Mouse (Mus musculus) hindbrain, embryonic 16.5 days (tissue): Measurements from ENCODE around the gene Pnpla8. TPM values are rescaled to one million over a fixed set of nuclear protein-coding genes. Genes with fewer than 3 reads are reported as not detected.

Experiments
- ATAC-seq: fragments of 200-750 bp; cut with Nextera tagmentation; 2 replicates; pipeline ENCODE4 v1.8.0; 2017; ENCODE audit warnings: moderate TSS enrichment, moderate library complexity
- H3K27ac ChIP-seq: fragments of 300-500 bp; sonication (generic); 2 replicates; pipeline ENCODE4 v1.5.1; 2014; ENCODE audit warnings: low read depth, mild to moderate bottlenecking, control low read depth, low read length, moderate library complexity
- H3K27me3 ChIP-seq: fragments of 300-500 bp; sonication (generic); replicated peaks from 2 replicates; pipeline ENCODE4 v1.6.1; 2014; ENCODE audit warnings: low read length; ENCODE audit not compliant: control insufficient read depth, insufficient read depth
- H3K36me3 ChIP-seq: fragments of 300-500 bp; sonication (generic); 2 replicates; pipeline ENCODE4 v1.6.1; 2014; ENCODE audit warnings: mild to moderate bottlenecking, low read length, moderate library complexity, mixed read lengths; ENCODE audit not compliant: control insufficient read depth, insufficient read depth
- H3K4me1 ChIP-seq: fragments of 300-500 bp; sonication (generic); 2 replicates; pipeline ENCODE4 v1.6.1; 2014; ENCODE audit warnings: low read depth, low read length; ENCODE audit not compliant: control insufficient read depth, insufficient read depth
- H3K4me2 ChIP-seq: fragments of 300-500 bp; sonication (generic); 2 replicates; pipeline ENCODE4 v1.6.1; 2014; ENCODE audit warnings: mild to moderate bottlenecking, low read length, control low read depth, moderate library complexity
- H3K4me3 ChIP-seq: fragments of 300-500 bp; sonication (generic); 2 replicates; pipeline ENCODE4 v1.5.1; 2014; ENCODE audit warnings: mild to moderate bottlenecking, low read length, control low read depth, moderate library complexity
- H3K9ac ChIP-seq: fragments of 300-500 bp; sonication (generic); 2 replicates; pipeline ENCODE4 v1.6.1; 2014; ENCODE audit warnings: low read depth, mild to moderate bottlenecking, control low read depth, low read length, moderate library complexity
- H3K9me3 ChIP-seq: fragments of 300-500 bp; sonication (generic); 2 replicates; pipeline ENCODE4 v1.6.1; 2014; ENCODE audit warnings: mild to moderate bottlenecking, low read length, moderate library complexity; ENCODE audit not compliant: control insufficient read depth
- WGBS: fragments of 180-500 bp; shearing (Covaris S2); extraction: QIAGEN DNeasy Blood & Tissue Kit; methylation state at CpG from one replicate; pipeline ENCODE4 v1.1.7; 2014; 5-methylcytosine and 5-hydroxymethylcytosine counted together
- polyA plus RNA-seq: library from polyadenylated mRNA; unstranded; fragments of >200 nt; fragmentation: Nextera tagmentation; extraction: Ambion mirVana; gene quantifications from 2 replicates; pipeline ENCODE4 v1.2.1, GENCODE M21; 2015

The Pnpla8 gene
- polyA plus RNA-seq, 1 experiment from 2014 or later: 127 TPM

DNA sequence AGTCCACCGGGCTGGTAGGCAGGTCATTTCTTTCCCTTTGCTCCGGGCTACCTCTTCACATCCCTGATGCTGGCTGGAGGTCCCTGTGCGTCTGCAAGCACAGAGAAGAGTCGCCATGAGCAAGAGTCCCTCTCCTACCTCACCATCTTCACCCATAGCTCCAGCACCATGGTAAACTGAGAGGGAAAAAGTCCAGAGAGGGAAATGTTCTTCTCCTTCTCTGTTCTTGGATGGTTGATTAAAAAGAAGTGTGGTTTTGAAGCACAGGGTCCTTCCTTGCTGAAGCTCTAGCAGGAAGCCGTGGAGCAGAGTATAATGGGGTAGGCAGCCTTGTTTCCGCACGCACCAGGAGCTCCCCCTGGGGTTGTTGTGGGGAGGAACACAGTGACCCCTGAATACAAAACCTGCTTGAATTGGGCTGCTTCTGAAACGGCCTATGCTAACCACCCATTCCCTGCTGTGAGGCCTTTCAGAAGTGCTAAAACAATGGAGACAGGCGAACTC is 109.1 kb downstream of the Pnpla8 start:
- peak overlapping the region; percentile 92 for H3K27ac ChIP-seq
- under 1% methylated on average over 9 of the region's 9 CpGs for WGBS

DNA sequence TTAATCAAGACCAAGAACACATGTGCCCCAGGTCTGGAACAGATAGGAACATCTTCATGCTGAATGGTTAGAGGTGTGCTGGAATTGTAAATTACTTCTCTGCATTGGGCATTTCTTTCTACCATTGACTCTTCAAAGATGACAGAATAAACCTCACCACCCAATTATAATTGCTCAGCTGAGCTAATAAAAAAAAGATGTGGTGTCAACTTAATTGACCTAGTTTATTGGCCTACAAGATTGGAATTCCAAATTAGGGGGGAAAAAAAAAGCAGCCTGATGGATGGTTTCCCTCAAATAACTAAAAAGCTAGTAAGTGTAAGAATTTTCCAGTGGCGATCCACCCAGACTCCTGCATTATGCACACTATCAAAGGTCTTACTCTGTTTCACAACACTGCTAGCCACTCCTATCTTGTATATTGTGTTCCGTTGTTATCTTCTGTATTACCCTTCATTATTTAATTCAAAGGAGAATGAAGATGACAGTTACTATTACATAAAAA is 116.0 kb downstream of the Pnpla8 start:
- H3K27ac ChIP-seq: no peak overlapping the region
- ATAC-seq: no peak
- no peaks in the 10 kb centered on the region for H3K9me3 ChIP-seq
- H3K36me3 ChIP-seq: 0 out of 2 replicates have a peak, but pooled peaks cover 2% of the 10 kb centered on the region
- no peak overlapping the region for H3K4me2 ChIP-seq
- WGBS: 52% methylated on average over 2 of the region's 2 CpGs
- peaks cover 12% of the 10 kb centered on the region for H3K4me1 ChIP-seq
- H3K27me3 ChIP-seq: no peaks in the 10 kb centered on the region
- H3K9ac ChIP-seq: no peak overlapping the region
- H3K4me3 ChIP-seq: no peak overlapping the region

More for the DNA sequence above, 109.1 kb downstream of the Pnpla8 start:
- Histone ChIP-seq H3K4me2 (peak overlapping the region; percentile 64), H3K9ac (peak overlapping the region; percentile 86), H3K4me1 (peaks cover 18% of the 10 kb centered on the region), H3K4me3 (peak overlapping the region; percentile 70), H3K36me3 (no peaks in the 10 kb centered on the region), H3K27me3 (no peaks in the 10 kb centered on the region), H3K9me3 (no peaks in the 10 kb centered on the region)
- peak; percentile 10; the same call in 1 of the 2 replicates for ATAC-seq

DNA sequence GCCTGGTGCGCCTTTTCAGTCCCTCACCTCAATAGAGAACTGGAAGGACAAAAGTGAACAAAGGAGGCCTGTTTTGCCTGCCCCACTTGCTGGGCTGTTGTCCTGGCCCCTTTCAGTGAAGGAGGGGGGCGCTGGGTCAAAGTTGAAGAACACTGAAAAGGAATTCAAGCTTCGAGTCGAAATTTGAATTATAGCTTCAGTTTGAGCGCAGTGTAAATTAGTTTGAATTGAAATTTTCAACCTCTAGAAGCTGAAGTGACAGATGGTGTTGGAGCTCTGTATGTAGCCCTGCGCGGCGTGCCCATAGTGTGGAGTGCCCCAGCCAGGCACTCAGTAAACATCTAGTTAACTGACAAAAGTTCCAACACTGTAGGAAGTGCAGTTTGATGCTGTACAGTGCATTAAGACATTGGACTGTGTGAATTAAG is 117.0 kb downstream of the Pnpla8 start:
- 16% methylated on average over 8 of the region's 8 CpGs for WGBS
- Histone ChIP-seq H3K9me3 (no peaks in the 10 kb centered on the region), H3K4me1 (peaks cover 9% of the 10 kb centered on the region), H3K27me3 (no peaks in the 10 kb centered on the region), H3K4me3 (no peak overlapping the region), H3K36me3 (0 out of 2 replicates have a peak, but pooled peaks cover 2% of the 10 kb centered on the region), H3K4me2 (peak overlapping the region; percentile 33), H3K9ac (0 out of 2 replicates have a peak overlapping the region, but pooled peaks have one; percentile 35), H3K27ac (peak overlapping the region; percentile 55)
- ATAC-seq: peak; percentile 92

DNA sequence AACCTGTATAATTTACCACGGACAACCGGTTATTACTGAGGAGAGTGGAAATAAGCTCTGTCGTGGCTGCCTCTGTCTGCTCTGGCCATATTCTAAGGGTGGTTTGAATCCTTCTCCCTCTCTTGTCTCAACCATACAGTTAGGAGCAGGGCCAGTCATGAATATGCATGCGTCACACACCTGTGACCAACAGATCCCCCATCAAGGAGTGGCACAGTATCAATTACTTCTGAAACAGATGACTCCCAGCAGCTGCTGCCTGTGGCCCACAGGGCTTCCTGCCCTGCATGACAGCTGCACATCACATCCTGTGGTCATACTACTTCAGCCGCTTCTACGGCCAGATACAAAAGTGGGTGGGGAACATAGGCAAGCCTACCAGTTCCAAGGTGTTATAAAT is 122.9 kb downstream of the Pnpla8 start:
- Histone ChIP-seq H3K27ac (no peak overlapping the region), H3K9ac (no peak overlapping the region), H3K4me2 (no peak overlapping the region), H3K4me1 (peaks cover 9% of the 10 kb centered on the region), H3K9me3 (no peaks in the 10 kb centered on the region), H3K36me3 (no peaks in the 10 kb centered on the region), H3K27me3 (no peaks in the 10 kb centered on the region), H3K4me3 (no peak overlapping the region)
- WGBS: 59% methylated on average over 6 of the region's 6 CpGs
- peak; percentile 66 for ATAC-seq

DNA sequence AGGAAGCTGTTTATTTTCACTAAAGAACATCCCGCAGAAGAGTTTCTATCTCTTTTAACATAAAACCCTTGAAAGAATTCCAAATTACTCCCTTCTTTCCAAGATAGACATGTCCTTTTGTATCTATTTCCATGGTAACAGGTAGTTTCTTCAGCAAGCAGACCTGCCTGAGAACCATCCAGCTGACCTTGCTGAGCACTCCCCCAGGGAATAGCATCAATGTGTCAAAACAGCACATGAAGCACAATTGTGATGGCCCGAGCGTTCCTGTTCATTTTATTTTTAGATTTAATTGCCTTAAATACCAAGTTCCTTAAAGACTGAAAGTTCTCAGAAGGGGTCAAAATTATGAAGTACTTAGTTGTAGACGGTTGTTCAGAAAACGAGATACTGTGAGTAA is 124.1 kb downstream of the Pnpla8 start:
- Histone ChIP-seq H3K36me3 (no peaks in the 10 kb centered on the region), H3K27ac (no peak overlapping the region), H3K4me3 (no peak overlapping the region), H3K9ac (no peak overlapping the region), H3K4me1 (peaks cover 9% of the 10 kb centered on the region), H3K27me3 (no peaks in the 10 kb centered on the region), H3K4me2 (no peak overlapping the region), H3K9me3 (no peaks in the 10 kb centered on the region)
- no peak for ATAC-seq
- 35% methylated on average over 5 of the region's 5 CpGs for WGBS

DNA sequence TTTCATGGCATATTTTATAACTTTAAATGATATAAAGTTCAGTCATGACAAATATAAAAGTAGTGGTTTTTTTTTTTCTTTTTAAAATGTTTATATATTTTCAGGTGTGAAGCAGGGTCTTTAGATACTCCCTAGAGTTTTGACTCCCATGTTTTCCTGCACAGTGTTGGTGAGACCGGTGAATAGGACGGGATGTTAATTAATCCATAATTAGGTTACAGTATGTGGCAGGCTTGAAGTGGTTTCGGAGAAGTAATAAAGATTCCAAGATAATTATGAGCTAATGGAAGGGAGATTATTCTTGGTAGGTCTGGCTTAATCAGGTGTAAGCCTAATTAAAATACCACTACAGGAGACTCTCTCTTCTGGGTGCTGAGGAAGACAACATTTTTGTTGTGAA is 125.0 kb downstream of the Pnpla8 start:
- ATAC-seq: 0 out of 2 replicates have a peak, but pooled peaks have one; percentile 18
- no peak overlapping the region for H3K9ac ChIP-seq
- no peaks in the 10 kb centered on the region for H3K36me3 ChIP-seq
- WGBS: 50% methylated on average over 3 of the region's 3 CpGs
- H3K27ac ChIP-seq: no peak overlapping the region
- H3K27me3 ChIP-seq: no peaks in the 10 kb centered on the region
- no peaks in the 10 kb centered on the region for H3K9me3 ChIP-seq
- no peak overlapping the region for H3K4me2 ChIP-seq
- H3K4me3 ChIP-seq: no peak overlapping the region
- peaks cover 9% of the 10 kb centered on the region for H3K4me1 ChIP-seq

DNA sequence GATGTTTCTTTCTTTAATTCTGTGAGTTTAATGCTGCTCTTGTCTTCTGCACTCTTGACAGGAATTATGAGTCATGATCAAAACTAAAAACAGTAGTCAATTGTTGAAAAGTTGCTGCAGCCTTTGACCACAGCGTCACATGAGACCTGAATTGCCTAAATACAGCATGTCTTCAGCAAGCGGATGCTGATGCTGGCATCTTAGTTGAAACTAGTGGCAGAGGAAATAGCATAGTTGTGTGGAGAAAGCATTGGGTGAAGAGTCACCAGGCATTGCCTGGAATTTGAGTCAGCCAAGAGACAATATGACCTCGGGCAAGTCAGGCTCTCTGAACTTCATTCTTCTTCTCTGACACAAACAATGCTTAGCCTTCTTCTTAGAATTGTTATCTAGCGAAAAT is 133.9 kb downstream of the Pnpla8 start:
- WGBS: 88% methylated on average over 4 of the region's 4 CpGs
- Histone ChIP-seq H3K36me3 (no peaks in the 10 kb centered on the region), H3K4me1 (no peaks in the 10 kb centered on the region), H3K9me3 (no peaks in the 10 kb centered on the region), H3K4me3 (no peak overlapping the region), H3K27ac (no peak overlapping the region), H3K27me3 (no peaks in the 10 kb centered on the region), H3K9ac (no peak overlapping the region), H3K4me2 (no peak overlapping the region)
- no peak for ATAC-seq

DNA sequence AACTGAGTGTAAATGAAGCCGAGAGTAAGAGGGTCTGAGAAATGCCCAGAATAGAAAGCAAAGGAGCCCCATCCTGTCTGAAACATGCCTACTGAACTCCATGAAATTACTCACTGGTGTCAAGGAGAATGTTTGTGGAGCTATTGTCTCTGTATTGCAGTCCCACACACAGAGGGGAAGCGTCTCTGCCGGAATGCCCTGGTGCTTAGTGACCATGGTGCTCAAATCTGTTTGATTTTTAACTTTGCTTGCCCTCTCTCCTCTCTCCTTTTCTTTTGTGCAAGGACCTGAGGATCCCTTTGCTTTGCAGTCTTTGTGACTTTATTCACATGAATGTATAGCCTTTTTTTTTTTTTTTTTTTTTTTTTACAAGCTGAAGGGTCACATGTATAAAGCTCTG is 136.3 kb downstream of the Pnpla8 start:
- 18% methylated on average over 3 of the region's 3 CpGs for WGBS
- H3K4me1 ChIP-seq: no peaks in the 10 kb centered on the region
- H3K4me2 ChIP-seq: no peak overlapping the region
- H3K9me3 ChIP-seq: no peaks in the 10 kb centered on the region
- H3K9ac ChIP-seq: no peak overlapping the region
- H3K4me3 ChIP-seq: no peak overlapping the region
- H3K27ac ChIP-seq: no peak overlapping the region
- no peak for ATAC-seq
- no peaks in the 10 kb centered on the region for H3K27me3 ChIP-seq
- H3K36me3 ChIP-seq: no peaks in the 10 kb centered on the region

DNA sequence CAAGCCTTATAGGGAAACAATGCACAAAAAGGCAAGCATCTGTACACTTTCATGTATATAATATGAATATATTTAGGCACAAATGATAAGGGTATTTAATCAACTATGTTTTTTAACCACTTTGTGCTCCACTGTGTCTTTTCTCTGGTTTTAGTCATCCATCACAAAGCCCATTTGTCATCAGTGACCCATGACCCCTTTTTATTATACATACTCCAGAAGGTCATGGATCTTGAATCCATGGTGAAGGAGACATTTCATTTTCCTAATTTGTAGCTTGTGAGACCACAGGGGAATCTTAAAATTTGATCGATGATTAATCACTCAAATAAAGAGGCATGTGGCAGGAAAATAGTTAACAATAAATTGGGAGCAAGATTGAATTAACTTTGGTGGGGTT is 136.7 kb downstream of the Pnpla8 start:
- no peak overlapping the region for H3K9ac ChIP-seq
- H3K27me3 ChIP-seq: no peaks in the 10 kb centered on the region
- no peak for ATAC-seq
- H3K4me3 ChIP-seq: no peak overlapping the region
- 26% methylated on average over 1 of the region's 1 CpGs for WGBS
- no peaks in the 10 kb centered on the region for H3K36me3 ChIP-seq
- H3K9me3 ChIP-seq: no peaks in the 10 kb centered on the region
- H3K4me2 ChIP-seq: no peak overlapping the region
- H3K27ac ChIP-seq: no peak overlapping the region
- no peaks in the 10 kb centered on the region for H3K4me1 ChIP-seq
